Mouse (Mus musculus) liver, embryonic 14.5 days (tissue): ENCODE data around the gene Mgat5.

ENCODE experiments used
- CTCF ChIP-seq: IDR thresholded peaks from 2 replicates; pipeline ENCODE4 v1.5.1; 2016; ENCODE audit warnings: antibody characterized with exemption, low read depth, control low read depth
- EP300 ChIP-seq: IDR thresholded peaks from 2 replicates; pipeline ENCODE4 v1.6.1; 2016; ENCODE audit warnings: antibody characterized with exemption, low read depth

DNA sequence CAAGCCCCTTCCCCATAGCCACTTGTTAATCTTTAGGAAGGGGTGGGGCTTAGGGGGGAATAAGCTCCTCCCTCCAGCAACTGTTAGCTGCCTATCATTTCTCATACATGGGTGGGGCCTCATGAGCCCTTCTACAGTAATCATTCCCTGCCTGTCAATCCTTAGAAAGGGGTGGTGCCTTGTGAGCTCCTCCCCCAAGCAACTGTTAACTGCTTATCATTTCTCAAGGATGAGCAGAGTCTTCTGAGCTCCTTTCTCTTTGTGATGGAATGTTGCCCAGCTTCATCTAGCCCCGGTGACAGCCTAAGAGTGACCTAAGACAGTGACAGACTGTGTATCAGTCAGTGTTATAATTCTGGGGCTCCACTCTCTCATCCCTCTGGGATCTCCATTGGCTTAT lies 95.0 kb downstream of the Mgat5 start:
- TF ChIP-seq CTCF: no peak
- no peak for TF ChIP-seq EP300
